Mouse (Mus musculus): ENCODE measurements around the gene Rhbdf1.

Rhbdf1 gene

DNA sequence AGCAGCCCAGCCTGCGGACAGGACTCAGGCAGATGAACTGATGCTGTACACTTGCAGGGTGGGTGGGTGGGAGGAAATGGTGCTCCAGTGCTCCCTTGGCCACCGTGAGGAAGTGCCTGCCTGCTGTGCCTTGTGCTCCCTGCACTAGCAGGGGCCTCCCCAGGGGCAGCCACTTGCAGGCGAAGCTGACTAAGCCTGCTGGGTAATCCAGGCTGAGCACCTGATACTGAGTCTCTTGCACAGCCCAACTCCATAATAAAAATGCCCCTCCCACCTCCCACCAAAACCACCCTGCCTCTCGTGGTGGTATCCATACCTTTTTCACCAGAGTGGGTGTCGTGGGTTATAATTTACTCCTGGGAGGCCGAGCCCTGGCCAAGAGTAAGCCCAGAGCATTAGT, 22.9 kb downstream of the Rhbdf1 start:
- in situ Hi-C loops (cut with MboI; ENCODE audit: low pct_unique_long_range_greater_than_20kb in 1 of 2, low sequenced_read_pairs in 2 of 2, unreplicated experiment in 1 of 2) = no loop called here

DNA sequence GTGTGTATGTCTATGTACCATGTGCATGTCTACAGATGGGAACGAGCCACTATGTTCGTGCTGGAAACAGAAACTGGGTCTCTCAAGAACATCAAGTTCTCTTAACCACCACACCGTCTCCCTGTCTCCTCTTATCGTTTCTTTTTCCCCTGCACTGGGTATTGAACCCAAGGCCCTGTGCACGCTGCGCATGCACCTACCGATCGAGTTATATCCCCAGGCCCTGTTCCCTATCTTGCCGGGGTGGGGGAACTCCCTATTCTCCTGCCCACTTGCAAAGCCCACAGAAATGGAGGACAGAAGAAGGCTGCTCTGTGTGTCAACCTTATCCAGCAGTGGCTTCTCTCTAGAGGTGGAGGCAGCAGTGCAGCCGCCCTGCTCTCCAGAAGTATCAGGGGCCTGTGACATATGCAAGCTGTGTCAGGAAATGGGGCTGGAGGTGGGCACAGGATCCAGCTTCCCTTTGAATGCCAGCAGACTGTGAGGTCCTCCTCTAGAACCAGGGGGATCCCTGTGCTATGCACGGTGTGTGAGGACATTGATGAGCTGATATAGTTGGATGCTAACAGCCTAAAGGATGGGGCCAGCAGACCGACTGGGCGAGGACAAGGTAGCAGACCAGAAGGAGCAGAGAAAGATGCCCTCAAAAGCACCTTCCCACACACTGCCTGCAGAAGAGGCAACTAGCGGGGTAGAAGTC, 23.7 kb downstream of the Rhbdf1 start:
- in situ Hi-C loops (cut with MboI; ENCODE audit: low pct_unique_long_range_greater_than_20kb in 1 of 2, low sequenced_read_pairs in 2 of 2, unreplicated experiment in 1 of 2) = no loop called here

DNA sequence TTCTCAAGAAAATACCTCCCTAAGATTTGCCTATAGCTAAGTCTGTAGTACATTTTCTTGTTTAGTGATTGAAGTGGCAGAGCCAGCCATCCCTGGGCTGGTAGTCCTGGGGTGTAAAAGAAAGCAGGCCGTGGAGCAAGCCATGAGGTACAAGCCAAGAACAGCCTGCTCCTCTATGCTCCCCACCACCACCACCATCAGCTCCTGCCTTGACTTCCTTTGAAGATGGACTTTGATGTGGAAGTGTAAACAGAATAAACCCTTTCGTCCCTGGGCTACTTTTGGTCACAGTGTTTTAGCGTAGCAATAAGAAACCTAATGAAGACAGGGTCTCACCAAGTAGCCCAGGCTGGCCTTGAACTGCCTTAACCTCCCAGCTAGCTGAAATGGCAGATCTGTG, 24.3 kb downstream of the Rhbdf1 start:
- in situ Hi-C loops (cut with MboI; ENCODE audit: low pct_unique_long_range_greater_than_20kb in 1 of 2, low sequenced_read_pairs in 2 of 2, unreplicated experiment in 1 of 2) = no loop called here

DNA sequence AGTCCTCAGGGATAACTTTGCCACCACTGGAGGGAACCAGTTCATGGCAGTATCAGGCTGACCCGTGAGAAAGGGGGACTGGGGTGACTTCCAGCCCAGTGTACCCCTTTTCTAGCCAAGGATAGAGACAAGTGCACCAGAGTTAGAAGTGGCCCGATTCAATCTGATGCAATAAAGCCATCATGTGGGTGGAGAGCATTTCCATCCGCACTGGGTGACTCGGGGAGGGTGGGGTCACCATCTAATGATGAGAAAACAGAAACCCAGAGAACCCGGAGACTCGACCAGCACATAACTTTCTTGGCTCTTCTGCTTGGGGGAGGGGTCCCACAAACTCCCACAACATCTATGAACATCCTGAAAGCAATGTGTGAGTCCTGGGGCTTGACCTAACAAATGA, 25.4 kb downstream of the Rhbdf1 start:
- in situ Hi-C loops (cut with MboI; ENCODE audit: low pct_unique_long_range_greater_than_20kb in 1 of 2, low sequenced_read_pairs in 2 of 2, unreplicated experiment in 1 of 2) = no loop called here

DNA sequence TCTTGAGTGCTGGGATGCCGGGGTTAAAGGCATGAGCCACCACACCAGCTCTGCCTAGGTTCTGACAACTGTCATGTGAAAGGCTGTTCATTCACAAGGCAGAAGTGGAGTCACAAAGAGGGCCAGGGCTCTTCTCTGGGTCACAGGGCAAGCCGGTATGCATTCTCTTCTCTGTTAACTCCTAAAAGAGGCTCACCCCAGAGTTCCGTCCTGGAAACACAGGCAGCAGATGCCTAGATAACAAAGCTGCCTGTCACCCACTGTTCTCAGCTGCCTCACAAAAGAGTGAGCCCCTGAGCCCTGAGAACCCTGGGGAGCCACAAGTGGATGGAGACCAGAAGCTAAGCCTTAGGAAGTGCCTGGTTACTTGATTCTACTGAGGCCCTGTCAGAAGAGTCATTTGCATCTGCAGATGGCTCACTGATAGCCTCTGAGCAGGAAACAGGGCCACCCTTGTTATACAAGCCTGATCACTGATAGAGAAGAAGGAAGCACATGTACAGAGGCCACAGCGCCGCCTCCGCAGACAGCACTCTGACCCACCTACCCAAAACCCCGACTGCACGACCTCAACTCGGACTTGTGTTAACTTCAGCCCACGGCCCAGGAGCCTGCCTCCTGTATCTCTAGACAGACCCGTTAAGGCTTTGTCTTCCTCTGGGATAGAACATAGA, 26.1 kb downstream of the Rhbdf1 start:
- in situ Hi-C loops (cut with MboI; ENCODE audit: low pct_unique_long_range_greater_than_20kb in 1 of 2, low sequenced_read_pairs in 2 of 2, unreplicated experiment in 1 of 2) = no loop called here

DNA sequence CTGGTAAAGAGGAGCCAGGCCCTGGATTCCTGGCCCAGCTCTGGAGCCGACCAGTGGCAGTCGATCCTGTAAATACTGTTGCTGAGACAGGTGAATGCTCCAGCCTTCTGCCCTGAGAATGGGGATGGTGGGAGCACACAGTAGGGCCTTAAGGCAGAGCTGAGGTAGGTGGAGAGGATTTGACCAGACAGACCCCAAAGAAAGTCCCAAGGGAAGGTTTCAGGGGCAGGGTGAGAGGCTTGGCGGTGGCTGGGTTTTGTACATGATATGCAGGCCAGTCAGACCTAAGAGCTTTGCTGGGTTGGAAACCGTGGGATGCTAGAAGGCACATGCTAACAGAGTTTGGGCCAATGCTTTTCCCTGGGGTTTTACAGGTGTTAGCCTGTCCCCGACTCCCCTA, 27.5 kb downstream of the Rhbdf1 start:
- in situ Hi-C loops (cut with MboI; ENCODE audit: low pct_unique_long_range_greater_than_20kb in 1 of 2, low sequenced_read_pairs in 2 of 2, unreplicated experiment in 1 of 2) = no loop called here

DNA sequence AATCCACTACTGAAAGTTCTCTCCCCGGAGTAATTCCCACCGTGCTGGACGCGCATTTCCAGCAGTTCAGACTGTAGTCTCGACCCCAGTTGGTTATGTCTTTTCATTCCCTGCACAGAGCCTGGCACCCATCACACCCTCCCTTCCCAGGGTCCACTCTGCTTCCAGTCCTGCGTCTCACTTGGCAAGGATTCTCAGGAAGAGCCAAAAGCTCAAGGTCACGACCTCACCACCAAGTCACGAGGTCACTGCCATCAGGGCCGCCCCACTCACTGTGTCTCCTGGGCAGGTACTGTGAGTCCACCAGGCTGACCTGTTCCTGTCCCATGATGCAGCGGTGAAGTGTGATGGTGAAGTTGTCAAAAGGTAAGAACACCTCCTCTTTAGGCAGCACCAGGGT, 28.0 kb downstream of the Rhbdf1 start:
- in situ Hi-C loops (cut with MboI; ENCODE audit: low pct_unique_long_range_greater_than_20kb in 1 of 2, low sequenced_read_pairs in 2 of 2, unreplicated experiment in 1 of 2) = no loop called here

DNA sequence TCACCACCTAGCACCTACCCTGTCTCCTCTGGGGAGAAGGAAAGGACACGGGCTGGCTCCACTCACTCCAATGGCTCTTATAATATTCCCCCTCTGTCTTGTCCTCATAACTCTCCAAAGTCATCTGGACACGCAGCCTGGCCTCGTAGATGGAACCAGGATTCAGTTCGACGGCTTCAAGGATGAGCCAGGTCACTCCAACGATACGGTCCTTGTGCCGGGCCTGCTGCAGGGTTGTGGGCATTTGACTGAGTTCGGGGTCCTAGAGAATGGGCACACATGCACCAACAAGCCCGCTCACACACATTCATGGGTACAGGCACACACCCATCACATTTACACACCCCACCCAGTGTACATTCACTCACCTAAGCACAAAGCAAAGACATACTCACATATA, 28.9 kb downstream of the Rhbdf1 start:
- in situ Hi-C loops (cut with MboI; ENCODE audit: low pct_unique_long_range_greater_than_20kb in 1 of 2, low sequenced_read_pairs in 2 of 2, unreplicated experiment in 1 of 2) = no loop called here

DNA sequence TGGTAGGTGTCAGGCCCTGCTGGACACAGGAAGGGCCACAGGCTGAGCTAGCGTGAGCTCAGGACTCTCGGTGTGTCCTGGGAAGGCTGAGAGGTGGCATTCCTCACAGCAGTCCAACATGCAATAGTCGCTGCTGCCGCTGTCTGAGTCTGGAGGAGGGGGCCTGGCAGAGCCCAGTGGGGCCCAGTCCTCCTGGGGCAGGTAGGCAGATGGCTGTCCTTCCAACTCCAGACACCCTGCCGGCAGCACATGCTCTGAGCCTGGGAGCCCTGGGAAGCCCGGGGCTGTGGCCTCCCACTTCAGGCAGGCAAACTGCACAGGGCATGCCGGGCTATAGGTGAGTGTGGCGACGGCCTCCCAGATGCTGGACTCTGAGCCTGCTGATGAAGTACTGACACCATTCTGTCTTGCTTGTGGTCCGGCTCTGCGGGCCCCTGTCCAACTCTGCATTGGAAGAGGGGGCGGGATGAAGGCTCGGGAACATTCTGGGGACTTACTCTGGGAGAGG, 31.4 kb downstream of the Rhbdf1 start:
- in situ Hi-C loops (cut with MboI; ENCODE audit: low pct_unique_long_range_greater_than_20kb in 1 of 2, low sequenced_read_pairs in 2 of 2, unreplicated experiment in 1 of 2) = no loop called here

DNA sequence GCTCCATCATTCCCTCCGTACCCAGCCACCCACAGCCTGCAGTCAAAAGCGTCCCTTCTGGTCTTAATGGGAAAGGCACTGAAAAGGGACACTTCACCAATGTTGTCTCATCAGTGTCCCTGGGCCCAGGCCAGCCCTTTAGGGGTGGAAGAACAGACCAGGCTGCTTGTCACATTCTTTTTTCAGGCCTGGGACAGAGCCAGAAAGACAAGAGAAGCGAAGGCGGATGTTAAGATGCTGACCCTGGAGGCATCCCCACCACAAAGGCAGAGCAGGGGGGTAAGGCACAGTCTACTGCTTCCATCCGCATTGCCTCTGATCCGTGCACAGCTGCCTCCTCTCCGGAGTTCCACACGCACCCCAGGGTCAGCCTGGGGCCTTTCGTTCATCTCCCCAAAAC, 32.0 kb downstream of the Rhbdf1 start:
- in situ Hi-C loops (cut with MboI; ENCODE audit: low pct_unique_long_range_greater_than_20kb in 1 of 2, low sequenced_read_pairs in 2 of 2, unreplicated experiment in 1 of 2) = no loop called here

DNA sequence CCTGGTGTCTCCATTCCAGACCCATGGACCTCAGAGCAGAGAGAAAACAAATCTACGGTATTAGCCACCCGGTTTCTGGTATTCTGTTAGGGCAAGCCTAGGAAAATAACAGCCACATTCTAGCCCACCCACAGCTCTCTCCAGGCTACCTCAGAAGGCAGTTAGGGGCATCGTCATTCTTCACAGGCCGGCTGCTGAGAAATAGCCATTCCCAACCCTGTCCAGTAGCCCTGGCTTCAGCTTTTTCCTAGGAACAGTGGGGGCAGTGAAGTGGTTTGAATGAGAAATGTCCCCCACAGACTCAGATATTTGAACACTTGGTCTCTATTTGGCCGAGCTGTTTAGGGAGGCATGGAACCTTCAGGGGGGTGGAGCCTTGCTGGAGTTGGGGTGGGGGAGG, 32.7 kb downstream of the Rhbdf1 start:
- in situ Hi-C loops (cut with MboI; ENCODE audit: low pct_unique_long_range_greater_than_20kb in 1 of 2, low sequenced_read_pairs in 2 of 2, unreplicated experiment in 1 of 2) = no loop called here

DNA sequence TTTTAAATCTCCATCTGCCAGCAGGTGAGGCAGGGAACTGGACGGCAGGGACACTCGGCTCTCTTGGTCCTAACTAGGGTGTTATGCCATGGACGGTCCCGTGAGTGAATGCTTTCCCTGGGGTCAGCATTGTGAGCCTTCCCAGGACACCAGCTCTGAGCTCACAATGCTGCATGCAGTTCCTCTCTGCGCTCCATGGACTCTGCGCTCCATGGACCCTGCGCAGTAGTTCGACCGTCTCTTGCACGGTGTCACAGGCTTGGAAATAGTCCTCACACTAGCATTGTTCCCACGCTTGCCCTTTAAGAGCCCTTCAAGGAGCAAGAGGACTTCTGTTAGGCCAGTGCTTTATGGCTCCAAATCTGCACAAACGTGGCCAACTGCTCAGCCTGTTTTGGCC, 33.2 kb downstream of the Rhbdf1 start:
- in situ Hi-C loops (cut with MboI; ENCODE audit: low pct_unique_long_range_greater_than_20kb in 1 of 2, low sequenced_read_pairs in 2 of 2, unreplicated experiment in 1 of 2) = no loop called here

DNA sequence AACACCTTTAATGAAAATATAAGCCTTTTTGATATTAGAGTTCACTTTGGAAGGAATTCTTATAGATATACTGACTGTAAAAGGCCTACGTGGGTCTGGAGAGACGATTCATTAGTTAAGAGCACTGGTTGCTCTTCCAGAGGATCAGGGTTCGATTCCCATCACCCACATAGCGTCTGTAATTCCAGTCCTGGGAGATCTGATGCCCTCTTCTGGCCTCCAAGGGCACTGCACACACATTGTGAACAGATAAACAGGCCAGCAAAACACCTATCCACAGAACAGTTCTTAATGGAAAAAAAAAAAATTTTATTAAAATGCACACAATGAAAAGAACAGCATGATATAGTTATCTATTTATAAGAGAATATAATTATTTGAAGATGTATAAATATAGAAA, 34.8 kb downstream of the Rhbdf1 start:
- in situ Hi-C loops (cut with MboI; ENCODE audit: low pct_unique_long_range_greater_than_20kb in 1 of 2, low sequenced_read_pairs in 2 of 2, unreplicated experiment in 1 of 2) = no loop called here

DNA sequence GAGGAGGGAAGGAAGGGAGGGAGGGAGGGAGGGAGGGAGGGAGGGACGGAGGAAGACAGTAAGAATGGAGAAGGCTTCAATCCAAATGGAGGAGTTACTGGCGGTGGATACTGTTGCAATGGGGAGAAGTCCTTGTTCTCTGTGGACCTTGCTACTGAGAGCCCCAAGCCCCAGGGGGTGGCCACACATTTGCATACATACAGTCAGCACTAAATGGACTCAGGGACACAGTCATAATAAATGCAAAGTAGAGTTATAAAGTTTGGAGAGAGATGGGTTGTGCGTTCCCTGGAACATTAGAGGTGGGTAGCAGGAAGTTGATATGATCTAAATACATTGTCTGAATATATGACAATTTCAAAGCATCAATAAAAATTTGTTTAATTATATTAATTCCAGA, 36.1 kb downstream of the Rhbdf1 start:
- in situ Hi-C loops (cut with MboI; ENCODE audit: low pct_unique_long_range_greater_than_20kb in 1 of 2, low sequenced_read_pairs in 2 of 2, unreplicated experiment in 1 of 2) = no loop called here

DNA sequence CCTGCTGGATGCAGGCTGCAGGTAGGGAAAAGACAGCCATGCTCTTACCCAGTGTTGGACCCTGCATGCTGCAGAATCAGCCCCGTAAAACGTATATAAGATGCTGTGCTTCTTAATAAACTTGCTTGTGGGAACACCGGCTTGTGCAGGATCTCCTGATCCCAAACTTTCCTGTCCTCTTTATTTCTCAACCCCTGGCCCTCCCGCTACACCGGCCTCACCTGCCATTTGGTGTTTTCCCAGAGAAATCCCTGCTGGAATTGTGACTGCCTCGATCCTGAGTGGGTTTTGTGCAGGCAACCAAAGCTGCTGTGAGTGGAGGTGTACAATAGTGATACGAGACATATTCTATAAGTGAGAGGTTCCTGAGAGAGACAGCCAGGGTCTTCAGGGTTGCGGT, 37.6 kb downstream of the Rhbdf1 start:
- in situ Hi-C loops (cut with MboI; ENCODE audit: low pct_unique_long_range_greater_than_20kb in 1 of 2, low sequenced_read_pairs in 2 of 2, unreplicated experiment in 1 of 2) = loop anchor here in 1 of 2 experiments (5.0 kb wide), 1 partner anchor 133 kb away; no protein-coding TSS in a partner anchor

DNA sequence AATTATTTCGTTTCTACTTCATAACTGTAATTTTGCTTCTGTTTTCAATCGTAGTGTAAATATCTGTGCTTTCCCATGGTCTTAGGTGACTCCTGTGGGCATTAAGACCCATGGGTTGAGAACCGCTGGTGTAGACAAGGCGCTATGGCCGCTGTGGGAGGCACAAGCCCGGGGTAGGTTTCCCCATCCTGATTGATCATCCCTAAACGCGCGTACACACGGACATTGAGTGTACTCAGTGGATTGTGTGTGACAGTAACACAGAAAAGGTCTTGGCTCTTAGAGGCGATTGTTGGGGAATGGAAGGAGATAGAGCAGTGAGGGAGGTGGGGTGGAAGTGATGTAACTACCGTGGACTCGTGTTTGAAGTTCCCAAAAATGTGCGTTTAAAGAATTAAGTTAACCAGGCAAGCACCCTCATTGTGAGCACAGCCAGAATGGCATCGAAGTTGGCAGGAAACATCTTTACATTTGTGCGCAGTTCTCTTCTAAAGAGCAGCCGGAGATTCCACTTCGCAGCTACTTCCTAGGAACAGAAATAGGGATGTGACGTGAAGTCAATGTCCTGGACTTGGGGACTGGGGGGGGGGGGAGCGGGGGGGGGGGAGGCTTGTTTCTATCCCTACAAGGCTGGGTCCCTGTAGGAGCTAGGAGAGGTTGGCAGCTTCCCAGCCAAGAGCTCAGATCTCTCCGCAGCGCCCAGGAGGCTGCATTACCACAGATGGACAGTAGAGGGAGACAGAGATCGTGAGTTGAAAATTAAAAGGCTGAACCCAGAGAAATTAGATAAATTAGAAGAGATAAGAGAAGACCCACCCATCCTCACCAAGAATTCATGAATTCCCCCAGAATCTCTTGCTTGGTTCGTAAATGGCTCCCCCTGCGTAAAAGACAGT, 39.9 kb downstream of the Rhbdf1 start:
- in situ Hi-C loops (cut with MboI; ENCODE audit: low pct_unique_long_range_greater_than_20kb in 1 of 2, low sequenced_read_pairs in 2 of 2, unreplicated experiment in 1 of 2) = loop anchor here in 1 of 2 experiments (5.0 kb wide), 1 partner anchor 135 kb away; no protein-coding TSS in a partner anchor

DNA sequence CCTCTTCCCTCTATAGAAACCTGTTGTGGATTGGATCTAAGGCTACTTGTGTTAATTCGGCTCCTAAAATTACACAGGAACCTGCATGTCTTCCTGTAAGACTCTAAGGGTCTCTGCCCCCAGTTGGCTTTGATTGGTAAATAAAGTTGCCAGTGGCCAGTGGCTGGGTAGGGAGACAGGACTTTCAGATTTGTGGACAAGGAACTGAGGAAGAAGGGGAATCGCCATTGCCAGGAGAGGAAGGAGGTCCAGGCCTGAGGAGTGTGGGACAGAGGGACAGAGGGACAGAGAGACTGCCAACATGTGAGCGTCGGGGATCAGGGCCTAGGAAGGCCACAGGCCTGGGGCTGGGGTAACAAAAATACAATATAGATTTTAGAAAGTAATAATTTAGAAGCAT, 40.9 kb downstream of the Rhbdf1 start:
- in situ Hi-C loops (cut with MboI; ENCODE audit: low pct_unique_long_range_greater_than_20kb in 1 of 2, low sequenced_read_pairs in 2 of 2, unreplicated experiment in 1 of 2) = loop anchor here in 1 of 2 experiments (5.0 kb wide), 1 partner anchor 136 kb away; no protein-coding TSS in a partner anchor

DNA sequence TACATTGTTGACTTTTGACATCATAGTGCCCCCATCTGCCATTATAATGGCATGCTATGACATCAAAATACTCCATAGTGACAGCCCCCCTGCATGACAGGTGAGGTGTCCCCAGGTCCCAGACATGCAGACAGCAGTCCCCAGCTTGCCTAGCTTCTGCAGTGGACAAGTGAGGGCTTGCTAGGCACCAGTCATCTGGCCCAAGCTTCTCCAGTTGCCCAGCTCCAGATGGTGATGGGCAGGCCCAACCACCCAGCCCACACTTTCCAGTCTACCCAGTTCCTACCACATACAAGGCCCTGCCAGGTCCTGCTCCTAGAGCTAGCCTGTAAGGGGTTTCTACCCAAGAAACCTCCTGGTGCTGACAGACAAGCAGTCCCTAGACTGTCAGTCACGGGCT, 43.6 kb downstream of the Rhbdf1 start:
- in situ Hi-C loops (cut with MboI; ENCODE audit: low pct_unique_long_range_greater_than_20kb in 1 of 2, low sequenced_read_pairs in 2 of 2, unreplicated experiment in 1 of 2) = no loop called here

DNA sequence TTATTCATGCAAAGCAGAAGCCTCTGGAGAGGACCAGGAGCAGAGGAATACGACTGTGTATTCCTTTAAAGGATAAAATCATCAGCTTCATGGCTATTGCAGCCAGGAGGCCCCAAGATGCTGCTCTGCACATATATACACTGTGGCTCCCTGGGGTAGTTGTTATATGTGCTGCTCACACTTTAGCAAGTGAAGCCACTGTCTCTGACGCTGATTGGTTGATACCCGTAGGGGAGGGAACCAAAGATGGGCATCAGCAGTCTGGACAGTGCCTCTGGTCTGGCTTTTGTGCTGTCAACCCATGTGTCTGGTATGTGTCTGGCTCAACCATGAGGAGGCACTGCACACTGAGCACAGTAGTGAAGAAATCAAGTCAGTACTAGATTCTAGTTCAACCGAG, 55.4 kb downstream of the Rhbdf1 start:
- in situ Hi-C loops (cut with MboI; ENCODE audit: low pct_unique_long_range_greater_than_20kb in 1 of 2, low sequenced_read_pairs in 2 of 2, unreplicated experiment in 1 of 2) = no loop called here
